Mouse (Mus musculus): ENCODE data around the gene Sgpp2. TPM values are rescaled to one million over a fixed set of nuclear protein-coding genes. Genes with fewer than 3 reads are reported as not detected.

Gene Sgpp2
- 42.2 and 50.1 TPM in 2 replicates for polyA plus RNA-seq (2012; rRNA removed)

DNA sequence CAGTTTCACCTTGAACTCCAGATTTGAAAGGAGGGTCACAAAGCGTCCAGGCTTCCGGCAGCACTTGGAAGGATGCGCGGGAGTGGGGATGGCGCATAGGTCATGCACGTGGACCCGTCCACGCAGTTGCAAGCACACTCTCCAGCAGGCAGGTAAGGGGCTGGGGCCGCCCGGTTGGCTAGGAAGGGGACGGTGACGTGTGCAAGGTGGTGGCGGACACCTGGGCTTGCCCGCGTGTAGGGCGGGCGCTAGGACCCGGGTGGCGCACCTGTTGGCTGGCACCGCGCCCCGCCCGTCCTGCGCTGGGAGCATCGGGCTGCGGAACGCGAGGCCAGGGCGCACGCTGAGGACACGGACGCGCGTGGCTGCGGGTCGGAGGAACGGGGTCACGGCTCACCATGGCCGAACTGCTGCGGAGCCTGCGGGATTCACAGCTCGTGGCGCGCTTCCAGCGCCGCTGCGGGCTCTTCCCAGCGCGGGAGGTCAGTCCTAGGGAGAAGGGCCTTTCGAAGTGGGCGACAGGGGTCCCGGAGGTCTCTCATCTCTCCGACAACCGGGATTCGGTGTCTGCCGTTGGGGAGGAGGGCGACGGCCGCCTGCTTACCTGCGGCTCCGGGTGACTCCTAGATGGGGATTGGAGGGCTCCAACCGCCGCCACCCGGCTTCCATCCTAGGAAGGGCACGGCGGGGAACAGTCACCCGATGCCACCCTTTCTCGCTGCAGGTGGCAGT is at the start of gene Sgpp2:
Gene Sgpp2, plus strand, starts transcription at position 325 of the 732 bp plus-strand sequence.
- no peak for DNase-seq (ENCODE audit: low read depth, low spot score)
- 2% methylated on average over 68 of the region's 68 CpGs for WGBS

DNA sequence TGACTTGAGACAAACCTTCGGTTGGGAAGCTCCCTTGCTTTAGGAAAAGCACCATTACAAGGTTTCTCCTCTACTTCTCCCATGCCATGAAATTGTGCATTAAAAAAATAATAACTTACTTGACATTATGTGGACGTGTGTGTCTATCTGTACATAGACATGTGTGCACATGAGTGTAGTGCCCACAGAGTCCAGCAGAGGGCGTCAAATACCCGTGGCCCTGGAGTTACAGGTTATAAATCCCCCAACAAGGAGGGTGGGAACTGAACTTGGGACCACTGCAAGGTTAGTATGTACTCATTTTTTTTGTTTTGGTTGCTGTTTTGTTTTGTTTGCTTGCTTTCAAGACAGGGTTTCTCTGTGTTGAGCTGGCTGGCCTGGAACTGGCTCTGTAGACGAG is 42.6 kb upstream of the Sgpp2 start:
- WGBS: 65% methylated on average over 5 of the region's 5 CpGs
- DNase-seq (ENCODE audit: low read depth, low spot score): no peak

DNA sequence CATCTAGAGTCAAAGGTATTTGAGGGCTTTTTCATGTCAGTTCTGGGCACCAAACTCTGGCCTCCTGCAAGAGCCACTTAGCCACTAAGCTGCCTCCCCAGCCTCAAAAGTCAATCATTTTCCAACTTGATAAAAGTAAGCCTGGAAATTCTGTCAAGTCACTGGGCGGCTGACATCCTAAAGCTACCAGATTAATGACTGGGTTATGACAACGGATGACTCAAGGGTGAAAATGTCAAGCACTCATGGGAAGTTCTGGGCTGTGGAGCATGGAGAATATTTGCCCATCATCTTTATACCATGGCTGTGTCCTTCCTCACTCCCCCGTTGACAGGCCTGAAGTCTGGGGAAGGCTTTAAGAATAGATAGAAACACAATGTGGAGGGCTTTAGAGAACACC is 37.2 kb upstream of the Sgpp2 start:
- WGBS: 52% methylated on average over 3 of the region's 3 CpGs
- DNase-seq (ENCODE audit: low read depth, low spot score): no peak

DNA sequence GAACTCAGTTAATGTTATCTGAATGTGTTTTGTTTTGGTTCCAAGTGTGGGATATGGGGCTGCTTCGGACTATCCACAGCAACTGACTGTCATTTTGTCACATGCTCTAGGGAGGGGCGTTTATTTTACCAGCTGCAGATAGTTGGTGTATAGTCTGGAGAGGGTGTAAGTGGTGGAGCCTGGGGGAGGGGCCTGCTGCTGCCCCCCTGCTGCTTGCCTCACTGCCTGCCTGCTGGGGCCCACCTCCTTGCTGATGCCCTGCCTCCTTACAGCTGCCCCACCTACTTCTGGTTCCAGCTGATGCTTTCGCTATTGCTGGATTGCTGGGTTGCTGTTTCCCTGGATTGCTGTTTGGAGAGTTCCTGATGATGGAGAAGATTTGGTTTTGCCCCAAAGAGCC is 31.0 kb upstream of the Sgpp2 start:
- WGBS: 14% methylated on average over 3 of the region's 3 CpGs
- no peak for DNase-seq (ENCODE audit: low read depth, low spot score)

DNA sequence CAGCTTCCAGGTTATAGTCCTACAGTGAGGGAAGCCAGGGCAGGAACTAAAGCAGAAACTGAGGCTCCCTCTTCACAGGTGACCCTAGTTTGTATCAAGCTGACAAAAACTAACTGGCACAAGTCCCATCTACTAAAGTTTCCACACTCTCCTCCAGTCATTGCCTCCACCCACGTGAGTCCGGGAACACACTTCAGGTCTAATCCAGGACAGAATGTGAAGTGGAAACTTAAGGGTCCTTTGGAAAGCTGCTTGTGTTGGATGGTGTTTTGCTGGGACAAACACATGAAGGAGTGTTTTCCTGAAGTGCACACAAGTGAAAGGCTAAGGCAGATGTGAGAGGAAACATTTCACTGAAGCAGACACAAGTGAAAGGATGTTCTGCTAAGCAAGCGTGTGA is 17.7 kb upstream of the Sgpp2 start:
- no peak for DNase-seq (ENCODE audit: low read depth, low spot score)
- WGBS: 75% methylated on average over 3 of the region's 3 CpGs

DNA sequence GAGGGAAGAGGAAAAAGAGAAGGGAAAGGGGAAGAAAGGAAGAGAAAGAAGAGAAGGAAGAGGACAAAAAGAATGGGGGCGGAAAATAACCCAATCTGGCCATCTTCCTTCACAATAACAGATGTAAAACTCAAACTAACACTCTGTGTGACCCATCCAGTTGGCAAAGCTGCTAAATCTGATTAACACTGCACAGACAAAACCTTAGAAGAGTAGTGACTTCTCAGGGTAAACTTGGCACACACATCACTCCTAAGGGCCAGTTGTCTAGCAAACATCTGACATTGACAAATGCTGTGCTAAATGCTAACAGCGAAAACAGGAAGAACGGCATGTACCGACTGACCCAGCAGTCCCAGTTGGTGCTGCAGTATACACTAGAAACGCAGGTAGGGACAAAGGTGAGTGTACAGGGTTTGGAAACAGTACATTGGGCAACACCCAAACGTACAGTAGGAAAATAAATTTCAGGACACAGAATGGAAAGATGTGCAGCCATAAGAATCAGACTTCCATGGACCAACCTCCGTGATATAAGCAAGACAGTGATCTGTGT is 10.4 kb upstream of the Sgpp2 start:
- 58% methylated on average over 7 of the region's 7 CpGs for WGBS
- no peak for DNase-seq (ENCODE audit: low read depth, low spot score)

DNA sequence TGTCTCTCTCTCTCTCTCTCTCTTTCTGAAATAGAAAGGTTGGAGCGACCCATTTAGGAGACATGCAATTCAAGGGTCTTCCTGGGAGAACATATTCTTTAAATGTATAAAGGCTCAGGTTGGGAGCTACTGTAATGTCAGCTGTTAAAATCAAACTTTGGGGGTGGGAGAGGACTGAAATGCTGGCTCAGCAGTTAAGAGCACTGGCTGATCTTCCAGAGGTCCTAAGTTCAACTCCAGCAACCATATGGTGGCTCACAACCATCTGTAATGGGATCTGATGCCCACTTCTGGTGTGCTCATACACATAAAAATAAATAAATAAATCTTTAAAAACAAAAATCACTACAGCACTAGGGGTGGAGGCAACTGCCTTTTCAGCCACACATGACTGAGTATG is 1.5 kb upstream of the Sgpp2 start:
- no peak for DNase-seq (ENCODE audit: low read depth, low spot score)
- 85% methylated on average over 1 of the region's 1 CpGs for WGBS

DNA sequence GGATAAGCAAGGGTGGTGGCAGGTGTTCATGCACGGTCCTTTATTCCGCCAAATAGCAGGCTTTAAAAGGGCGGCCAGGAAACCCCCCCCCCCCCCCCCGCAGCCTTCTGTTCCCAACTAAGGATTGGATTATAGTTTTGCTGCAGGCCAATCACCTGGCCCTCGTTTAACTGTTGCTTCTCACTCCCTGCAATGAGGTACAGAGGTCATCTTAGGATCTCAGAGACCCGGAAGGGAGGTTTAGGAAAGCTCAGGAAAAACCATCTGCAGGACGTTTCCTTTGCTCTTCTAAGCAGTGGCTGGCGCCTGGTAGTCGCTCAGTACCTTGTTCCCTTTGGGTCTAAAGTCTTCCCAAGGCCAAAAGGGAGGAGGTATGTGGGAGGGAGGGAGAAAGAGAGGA is 865 bp upstream of the Sgpp2 start:
- DNase-seq (ENCODE audit: low read depth, low spot score): no peak

DNA sequence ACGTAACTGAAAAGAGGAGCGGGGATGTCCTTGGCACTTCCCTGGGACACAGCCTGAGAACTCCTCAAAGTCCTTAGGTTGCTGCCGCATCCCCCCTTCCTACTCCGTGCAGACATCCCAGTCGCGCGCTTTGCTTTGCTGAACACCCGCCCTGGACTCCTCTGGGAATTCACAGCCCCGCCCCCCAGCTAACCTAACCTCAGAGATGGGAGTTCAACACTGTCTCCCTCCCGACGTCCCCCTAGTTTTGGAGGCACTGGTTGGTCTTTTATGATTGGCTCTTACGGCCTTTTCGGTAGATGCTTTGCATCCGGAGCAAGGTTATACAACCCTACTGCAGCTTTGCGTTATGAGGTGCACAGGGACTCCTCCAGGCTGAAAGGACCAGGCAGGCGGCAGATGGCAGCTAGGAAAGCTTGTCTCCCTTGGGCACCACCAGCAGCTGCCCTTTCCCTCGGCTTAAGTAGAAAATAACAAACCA is 756 bp downstream of the Sgpp2 start:
- DNase-seq (ENCODE audit: low read depth, low spot score): no peak
- WGBS: 2% methylated on average over 17 of the region's 17 CpGs

More for the DNA sequence above, 865 bp upstream of the Sgpp2 start:
- WGBS: 2% methylated on average over 9 of the region's 9 CpGs

DNA sequence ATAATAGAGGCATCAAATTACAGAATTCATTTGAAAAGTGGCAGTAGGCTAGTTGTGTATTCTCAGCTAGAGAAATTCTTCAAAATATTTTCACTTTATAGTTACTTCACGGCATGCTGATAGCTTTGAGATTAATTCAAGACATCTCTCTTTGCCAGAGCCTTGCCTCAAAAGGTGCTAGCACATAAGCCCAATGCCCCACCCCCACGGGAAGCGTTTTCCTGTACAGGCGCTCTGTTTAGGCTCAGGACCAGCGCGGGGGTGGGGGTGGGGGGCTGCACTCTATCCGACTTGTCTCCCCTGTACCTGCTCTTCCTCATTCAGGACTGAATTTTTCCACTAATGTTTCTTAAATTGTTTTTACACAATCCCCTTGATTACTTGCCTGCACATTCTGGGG is 1.3 kb downstream of the Sgpp2 start:
- DNase-seq (ENCODE audit: low read depth, low spot score): no peak
- WGBS: 3% methylated on average over 7 of the region's 7 CpGs

DNA sequence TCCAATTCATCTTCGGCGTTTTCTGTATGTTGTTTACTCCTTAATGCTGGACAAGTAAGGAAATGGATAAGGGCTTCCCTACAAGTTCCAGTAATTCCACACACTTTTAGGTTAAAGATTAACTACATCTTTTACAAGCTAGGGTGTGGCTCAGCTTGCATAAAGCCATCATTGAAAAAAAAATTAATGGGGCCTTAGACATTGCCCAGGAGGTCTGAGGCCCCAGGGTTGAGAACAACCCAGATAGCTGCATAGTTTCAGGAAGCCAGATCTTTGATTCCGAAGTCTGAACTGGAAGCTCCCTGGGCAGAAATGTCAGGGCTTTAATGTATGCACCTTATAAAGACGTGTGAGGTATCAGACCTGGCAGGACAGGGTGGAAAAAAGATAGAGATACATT is 2.8 kb downstream of the Sgpp2 start:
- no peak for DNase-seq (ENCODE audit: low read depth, low spot score)
- WGBS: 24% methylated on average over 4 of the region's 4 CpGs

DNA sequence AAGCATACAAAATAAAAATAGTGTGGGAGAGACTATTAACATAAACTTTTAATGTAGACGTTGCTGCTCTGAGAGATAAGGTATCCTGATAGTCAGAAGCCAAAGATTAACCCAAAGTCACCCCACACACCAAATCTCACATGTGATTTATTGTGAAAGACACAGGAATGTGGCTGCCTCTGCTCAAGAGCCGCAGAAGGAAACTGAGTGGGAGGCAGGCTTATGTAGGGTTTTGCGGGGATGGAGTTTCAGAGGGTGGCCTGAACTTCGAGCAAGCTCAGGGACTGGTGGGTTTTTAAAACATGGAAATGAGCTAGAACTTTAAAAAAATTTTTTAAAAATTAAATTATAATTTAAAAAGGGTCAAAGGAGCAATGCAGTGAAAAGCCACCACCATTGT is 3.8 kb downstream of the Sgpp2 start:
- WGBS: 51% methylated on average over 4 of the region's 4 CpGs
- DNase-seq (ENCODE audit: low read depth, low spot score): no peak

DNA sequence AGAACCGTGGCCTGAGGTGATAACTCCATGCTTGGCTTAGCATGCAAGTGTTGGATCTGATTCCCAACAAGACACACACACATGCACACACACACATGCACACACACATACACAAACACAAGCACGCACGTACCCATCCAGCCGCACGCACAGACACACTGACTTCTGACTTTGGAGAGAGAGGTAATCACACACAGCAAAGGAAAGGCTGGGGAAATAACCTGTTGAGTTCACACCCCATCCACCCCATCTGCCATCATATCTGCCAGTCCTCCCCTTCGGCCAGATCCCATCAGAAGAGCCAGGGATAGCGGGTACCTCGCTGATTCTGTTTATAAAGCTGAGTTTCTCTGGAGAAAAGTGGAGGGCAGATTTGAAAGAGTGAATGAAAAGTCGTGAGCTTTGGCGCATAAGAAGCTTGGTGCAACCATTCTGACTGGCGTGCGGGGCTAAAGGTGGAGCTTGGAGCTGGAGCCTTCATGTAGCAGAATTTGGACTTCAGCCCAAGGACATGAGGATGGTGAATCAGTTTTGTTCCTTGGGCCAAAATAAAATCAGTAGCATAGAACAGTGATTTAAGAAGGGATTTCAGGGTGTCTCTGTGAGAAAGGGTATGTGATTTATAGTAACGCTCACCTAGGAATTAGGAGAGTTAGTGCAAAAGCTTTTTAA is 8.1 kb downstream of the Sgpp2 start:
- 80% methylated on average over 13 of the region's 13 CpGs for WGBS
- DNase-seq (ENCODE audit: low read depth, low spot score): no peak

DNA sequence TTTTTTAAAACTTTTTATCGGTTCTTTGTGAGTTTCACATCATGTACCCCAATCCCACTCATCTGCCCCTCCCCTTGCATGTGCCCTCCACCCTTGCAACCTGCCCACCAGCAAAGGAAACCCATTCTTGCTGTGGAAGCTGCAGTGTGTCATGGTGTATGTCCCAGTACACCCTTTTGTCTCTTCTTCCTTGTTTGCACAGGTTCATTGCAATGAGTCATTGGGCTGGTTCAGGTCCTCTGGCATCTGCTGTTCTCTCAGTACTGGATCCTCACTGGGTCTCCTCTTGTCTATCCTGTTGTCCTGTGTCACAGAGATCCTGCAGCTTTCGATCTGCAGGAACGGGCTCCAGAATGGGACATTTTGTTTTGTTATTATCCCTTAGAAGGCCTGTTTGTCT is 10.1 kb downstream of the Sgpp2 start:
- DNase-seq (ENCODE audit: low read depth, low spot score): no peak
- 47% methylated on average over 3 of the region's 3 CpGs for WGBS

DNA sequence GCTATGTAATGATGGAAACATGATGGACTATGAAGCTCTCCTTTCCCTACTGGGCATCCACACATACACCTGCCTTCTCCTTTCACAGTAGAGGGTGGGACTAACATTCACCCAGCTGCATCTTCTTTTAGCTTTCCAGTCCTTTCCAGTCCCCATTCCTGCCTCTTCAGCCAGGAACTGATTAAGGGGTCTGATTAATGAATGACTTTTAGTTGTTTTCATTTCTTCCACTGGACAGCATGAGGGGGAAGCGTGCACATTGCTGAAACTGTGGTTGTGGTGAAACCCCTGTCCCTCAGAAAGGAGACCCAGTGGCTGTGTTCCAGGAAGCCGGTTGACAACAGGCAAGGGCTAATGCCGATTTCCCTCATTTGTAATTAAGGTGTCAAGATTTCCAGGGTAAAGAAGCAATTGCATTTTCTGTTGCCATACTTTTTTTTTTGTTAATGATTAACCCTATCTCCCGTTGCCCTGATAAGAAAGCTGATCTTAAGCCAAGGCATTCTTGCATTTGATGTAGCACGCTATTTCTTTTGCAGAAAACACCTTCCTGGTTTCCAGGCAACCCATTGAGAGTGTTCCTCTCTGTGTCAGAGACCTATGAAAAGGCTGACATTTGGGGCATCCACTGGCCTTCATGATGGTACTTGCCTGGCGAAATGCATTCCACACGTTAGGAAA is 12.1 kb downstream of the Sgpp2 start:
- WGBS: 21% methylated on average over 7 of the region's 7 CpGs
- no peak for DNase-seq (ENCODE audit: low read depth, low spot score)

DNA sequence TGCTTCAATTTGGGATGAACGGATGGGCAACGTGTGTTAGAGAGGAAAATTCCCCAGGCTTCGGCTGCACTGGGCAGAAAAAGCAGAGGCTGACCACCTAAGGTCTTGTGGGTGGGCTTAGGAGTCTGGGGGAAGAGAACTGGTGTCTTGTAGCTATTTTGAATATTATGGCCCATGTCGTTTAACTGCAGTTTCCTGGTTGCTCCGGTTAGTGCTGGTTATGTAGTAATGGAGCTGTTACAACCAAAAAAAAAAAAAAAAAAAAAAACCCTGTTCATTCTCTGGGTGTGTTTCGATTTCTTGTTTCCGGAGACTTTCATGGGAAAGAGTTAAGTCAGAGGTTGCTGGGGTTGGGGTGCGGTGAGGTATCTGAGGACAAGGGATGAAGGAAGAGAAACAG is 12.7 kb downstream of the Sgpp2 start:
- 24% methylated on average over 8 of the region's 8 CpGs for WGBS
- DNase-seq (ENCODE audit: low read depth, low spot score): no peak

DNA sequence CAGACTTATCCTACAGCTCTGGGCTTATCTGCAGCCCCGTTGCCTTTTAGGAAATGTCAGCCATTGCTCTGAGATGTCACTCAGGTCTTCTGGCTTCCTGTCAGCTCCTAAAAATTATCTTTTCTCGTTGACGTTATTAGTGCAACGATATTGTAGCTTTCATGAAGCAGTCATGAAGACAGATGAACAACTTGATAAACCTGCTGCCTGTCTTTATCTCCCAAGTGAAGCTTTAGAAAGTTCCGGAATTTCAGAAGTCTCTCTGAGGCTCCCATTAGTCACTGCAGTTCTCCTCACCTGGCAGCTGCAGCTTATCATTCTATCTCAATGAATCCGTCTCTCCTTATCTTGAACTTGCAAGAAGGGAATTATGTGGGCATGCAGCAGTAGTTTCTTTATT is 13.9 kb downstream of the Sgpp2 start:
- DNase-seq (ENCODE audit: low read depth, low spot score): no peak
- WGBS: 54% methylated on average over 6 of the region's 6 CpGs

DNA sequence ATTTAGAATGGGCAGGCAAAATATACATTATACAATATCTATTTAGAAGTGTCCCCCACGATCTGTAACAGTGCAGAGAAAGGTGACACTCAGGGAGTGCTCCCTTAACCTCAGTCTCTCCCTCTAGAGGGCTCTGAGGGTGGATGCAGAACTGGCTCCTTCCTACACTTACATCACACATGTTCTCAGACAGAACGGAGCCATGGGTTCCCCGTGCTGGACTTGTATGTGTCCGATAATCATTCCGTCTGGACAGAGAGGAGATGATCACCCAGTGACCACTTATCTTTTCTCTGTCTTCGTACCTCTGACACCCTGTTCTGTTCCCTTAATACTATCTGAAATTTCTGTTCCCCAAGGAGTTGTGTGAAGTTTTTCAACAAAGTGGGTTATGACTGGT is 15.7 kb downstream of the Sgpp2 start:
- DNase-seq (ENCODE audit: low read depth, low spot score): no peak
- WGBS: 75% methylated on average over 6 of the region's 6 CpGs

DNA sequence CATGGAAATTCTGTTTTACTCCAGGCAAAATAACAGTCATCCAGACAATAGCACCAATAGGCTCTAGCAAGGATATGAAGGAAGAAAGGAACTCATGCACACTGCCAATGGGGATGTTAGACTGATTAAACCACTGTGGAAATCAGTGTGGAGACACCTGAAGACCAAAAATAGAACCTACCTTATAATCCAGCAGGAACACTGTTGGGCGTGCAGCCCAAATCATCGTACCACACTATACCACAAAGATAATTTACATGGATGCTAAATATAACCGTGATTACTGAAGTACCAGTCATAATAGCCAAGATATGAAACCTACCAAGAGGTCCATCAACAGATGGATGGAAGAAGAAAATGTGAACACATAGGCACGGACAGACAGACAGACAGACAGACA is 18.5 kb downstream of the Sgpp2 start:
- no peak for DNase-seq (ENCODE audit: low read depth, low spot score)
- 80% methylated on average over 4 of the region's 4 CpGs for WGBS

DNA sequence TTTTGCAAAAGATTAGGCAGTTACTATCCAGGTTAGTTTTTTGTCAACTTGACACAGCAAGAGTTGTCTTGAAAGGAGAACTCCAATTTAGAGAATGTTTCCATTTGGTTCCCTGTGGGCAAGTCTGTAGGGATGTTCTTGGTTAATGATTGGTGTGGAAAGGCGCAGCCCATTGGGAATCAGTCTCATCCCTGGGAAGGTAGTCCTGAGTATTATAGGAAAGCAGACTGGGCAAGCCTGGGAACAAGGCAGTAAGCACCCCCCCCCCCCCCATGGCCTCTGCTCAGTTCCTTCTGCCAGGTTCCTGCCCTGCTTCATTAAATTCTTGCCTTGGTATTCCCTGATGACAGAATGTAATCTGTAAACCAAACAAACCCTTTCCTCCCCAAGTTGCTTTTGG is 19.7 kb downstream of the Sgpp2 start:
- 86% methylated on average over 1 of the region's 1 CpGs for WGBS

More for the DNA sequence above, 19.7 kb downstream of the Sgpp2 start:
- no peak for DNase-seq (ENCODE audit: low read depth, low spot score)

Measured in large intestine, adult 2 months (tissue).